Mouse (Mus musculus): ENCODE measurements around the gene Papolb. TPM values are rescaled to one million over a fixed set of nuclear protein-coding genes. Genes with fewer than 3 reads are reported as not detected.

Papolb gene
- polyA plus RNA-seq, 1 experiment, result not detected

GRCm38 (mm10) chr5:142546344-142546743 lies 16.5 kb upstream of the Papolb start:
- 65% methylated on average over 5 of the region's 5 CpGs for WGBS
- H3K36me3 ChIP-seq (ENCODE audit: control insufficient read depth, insufficient read depth, low read length), result no peaks in the 10 kb centered on the region
- DNase-seq (ENCODE audit: low read depth in 1 of 2, low spot score in 2 of 2), result no peak
- no peak overlapping the region for H3K27ac ChIP-seq (ENCODE audit: insufficient read depth, low read length)
- TF ChIP-seq CTCF (IDR thresholded peaks at IDR 0.05; ENCODE audit: extremely low read depth, insufficient read depth, insufficient read length, insufficient replicate concordance), result no peak
- peaks cover 4% of the 10 kb centered on the region; the same call in 1 of the 2 replicates for H3K4me1 ChIP-seq (ENCODE audit: control insufficient read depth, insufficient read depth, insufficient read length)
- no peak overlapping the region for H3K4me3 ChIP-seq (ENCODE audit: extremely low read depth, insufficient read depth, insufficient read length)
- H3K27me3 ChIP-seq (ENCODE audit: control insufficient read depth, insufficient read depth, low read length), result peaks cover 8% of the 10 kb centered on the region

- no peak overlapping the region for H3K27ac ChIP-seq (ENCODE audit: insufficient read depth, low read length)
- no peaks in the 10 kb centered on the region for H3K27me3 ChIP-seq (ENCODE audit: control insufficient read depth, insufficient read depth, low read length)
- TF ChIP-seq POLR2A (IDR thresholded peaks at IDR 0.05; ENCODE audit: low read depth, low read length) (no peak), CTCF (IDR thresholded peaks at IDR 0.05; ENCODE audit: extremely low read depth, insufficient read depth, insufficient read length, insufficient replicate concordance) (no peak)
- DNase-seq (ENCODE audit: low read depth in 1 of 2, low spot score in 2 of 2), result no peak
- H3K36me3 ChIP-seq (ENCODE audit: control insufficient read depth, insufficient read depth, low read length), result no peaks in the 10 kb centered on the region
- WGBS, result 66% methylated on average over 5 of the region's 5 CpGs
- H3K4me3 ChIP-seq (ENCODE audit: extremely low read depth, insufficient read depth, insufficient read length), result no peak overlapping the region
- no peaks in the 10 kb centered on the region for H3K4me1 ChIP-seq (ENCODE audit: control insufficient read depth, insufficient read depth, insufficient read length)
Measured at GRCm38 (mm10) chr5:142545014-142545795, 15.3 kb upstream of the Papolb start.

DNA sequence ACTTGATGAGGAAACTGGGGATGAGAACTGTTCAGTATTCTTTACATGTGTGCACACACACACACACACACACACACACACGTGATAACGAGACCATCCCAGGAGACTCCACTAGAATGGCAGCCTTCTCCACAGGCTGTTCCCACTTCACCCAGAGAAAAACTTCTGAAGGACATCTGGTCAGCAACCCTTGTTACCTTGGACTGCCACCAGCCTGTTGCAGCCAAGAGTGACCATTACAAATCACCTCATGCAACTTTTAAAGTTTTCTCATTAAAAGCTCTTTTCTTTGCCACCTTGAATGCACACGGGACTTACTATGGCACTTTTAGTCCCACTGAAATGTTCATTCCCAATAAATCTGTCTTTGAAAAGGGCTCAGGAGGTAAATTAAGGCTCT lies 7.4 kb upstream of the Papolb start:
- WGBS, result 82% methylated on average over 3 of the region's 3 CpGs
- no peak for DNase-seq (ENCODE audit: low read depth in 1 of 2, low spot score in 2 of 2)
- H3K27ac ChIP-seq (ENCODE audit: insufficient read depth, low read length), result no peak overlapping the region
- no peaks in the 10 kb centered on the region for H3K27me3 ChIP-seq (ENCODE audit: control insufficient read depth, insufficient read depth, low read length)
- no peaks in the 10 kb centered on the region for H3K36me3 ChIP-seq (ENCODE audit: control insufficient read depth, insufficient read depth, low read length)
- TF ChIP-seq POLR2A (IDR thresholded peaks at IDR 0.05; ENCODE audit: low read depth, low read length) (no peak), CTCF (IDR thresholded peaks at IDR 0.05; ENCODE audit: extremely low read depth, insufficient read depth, insufficient read length, insufficient replicate concordance) (no peak)
- no peak overlapping the region for H3K4me3 ChIP-seq (ENCODE audit: extremely low read depth, insufficient read depth, insufficient read length)
- H3K4me1 ChIP-seq (ENCODE audit: control insufficient read depth, insufficient read depth, insufficient read length), result no peaks in the 10 kb centered on the region

DNA sequence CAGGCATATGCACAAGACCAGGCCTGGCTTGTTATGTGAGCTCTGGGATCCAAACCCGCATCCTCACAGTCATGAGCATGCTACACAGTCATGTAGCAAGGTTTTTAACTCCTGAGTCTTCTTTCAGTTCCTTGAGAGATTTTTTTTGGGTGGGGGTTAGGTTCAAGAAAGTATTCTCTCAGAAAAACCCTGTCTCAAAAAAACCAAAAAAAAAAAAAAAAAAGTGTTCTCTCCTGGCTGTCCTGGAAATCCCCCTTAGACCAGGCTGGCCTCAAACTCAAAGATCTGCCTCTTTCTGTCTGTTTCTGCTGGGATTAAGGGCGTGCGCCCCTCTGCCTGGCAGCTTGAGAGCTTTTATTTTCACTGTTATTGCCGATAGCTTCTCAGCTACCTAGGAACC lies 5.5 kb upstream of the Papolb start:
- H3K4me1 ChIP-seq (ENCODE audit: control insufficient read depth, insufficient read depth, insufficient read length), result no peaks in the 10 kb centered on the region
- no peaks in the 10 kb centered on the region for H3K27me3 ChIP-seq (ENCODE audit: control insufficient read depth, insufficient read depth, low read length)
- no peak overlapping the region for H3K4me3 ChIP-seq (ENCODE audit: extremely low read depth, insufficient read depth, insufficient read length)
- H3K27ac ChIP-seq (ENCODE audit: insufficient read depth, low read length), result no peak overlapping the region
- 77% methylated on average over 4 of the region's 4 CpGs for WGBS
- no peak for TF ChIP-seq CTCF (IDR thresholded peaks at IDR 0.05; ENCODE audit: extremely low read depth, insufficient read depth, insufficient read length, insufficient replicate concordance)
- TF ChIP-seq POLR2A (IDR thresholded peaks at IDR 0.05; ENCODE audit: low read depth, low read length), result no peak
- no peak for DNase-seq (ENCODE audit: low read depth in 1 of 2, low spot score in 2 of 2)
- no peaks in the 10 kb centered on the region for H3K36me3 ChIP-seq (ENCODE audit: control insufficient read depth, insufficient read depth, low read length)

- peaks cover 3% of the 10 kb centered on the region; the same call in 1 of the 2 replicates for H3K27me3 ChIP-seq (ENCODE audit: control insufficient read depth, insufficient read depth, low read length)
- no peaks in the 10 kb centered on the region for H3K36me3 ChIP-seq (ENCODE audit: control insufficient read depth, insufficient read depth, low read length)
- no peak overlapping the region for H3K4me3 ChIP-seq (ENCODE audit: extremely low read depth, insufficient read depth, insufficient read length)
- H3K4me1 ChIP-seq (ENCODE audit: control insufficient read depth, insufficient read depth, insufficient read length), result no peaks in the 10 kb centered on the region
- no peak overlapping the region for H3K27ac ChIP-seq (ENCODE audit: insufficient read depth, low read length)
- WGBS, result 80% methylated on average over 8 of the region's 8 CpGs
- no peak for DNase-seq (ENCODE audit: low read depth in 1 of 2, low spot score in 2 of 2)
- no peak for TF ChIP-seq POLR2A (IDR thresholded peaks at IDR 0.05; ENCODE audit: low read depth, low read length)
- no peak for TF ChIP-seq CTCF (IDR thresholded peaks at IDR 0.05; ENCODE audit: extremely low read depth, insufficient read depth, insufficient read length, insufficient replicate concordance)
Measured at GRCm38 (mm10) chr5:142524711-142525464, 5.0 kb downstream of the Papolb start.

DNA sequence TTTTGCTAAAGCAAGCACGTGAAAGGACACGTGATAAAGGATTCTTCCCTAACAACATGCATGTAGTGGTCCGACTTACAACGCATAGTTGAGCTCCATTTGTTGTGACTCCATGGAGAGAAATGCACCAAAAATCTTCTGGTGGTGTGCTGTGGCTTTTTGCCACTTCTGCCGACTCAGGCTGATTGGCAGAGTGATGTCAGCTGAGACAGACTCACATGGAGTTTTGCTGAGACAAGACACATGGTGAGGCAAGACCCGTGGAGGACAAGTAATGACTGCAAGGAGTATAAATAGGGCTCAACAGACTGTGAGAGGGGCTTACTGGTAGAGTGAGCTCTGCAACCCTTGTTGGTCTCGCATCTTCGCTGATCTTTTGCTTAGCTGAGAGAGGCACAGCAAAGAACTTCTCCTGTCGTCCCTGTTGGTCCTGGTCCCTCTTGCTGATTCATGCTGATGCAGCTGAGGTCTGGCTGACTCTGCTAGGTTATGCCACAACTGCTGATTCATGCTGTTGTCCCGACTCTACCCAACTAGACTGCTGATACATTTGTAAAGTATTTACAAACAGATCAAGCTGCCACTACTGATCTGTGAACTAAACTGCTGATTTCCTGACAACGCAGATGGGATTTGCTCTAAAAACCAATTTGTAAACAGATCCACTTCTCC lies 8.5 kb downstream of the Papolb start:
- H3K27ac ChIP-seq (ENCODE audit: insufficient read depth, low read length), result no peak overlapping the region
- WGBS, result 73% methylated on average over 11 of the region's 11 CpGs

More for the DNA sequence above, 8.5 kb downstream of the Papolb start:
- Histone ChIP-seq H3K36me3 (ENCODE audit: control insufficient read depth, insufficient read depth, low read length) (no peaks in the 10 kb centered on the region), H3K4me3 (ENCODE audit: extremely low read depth, insufficient read depth, insufficient read length) (no peak overlapping the region), H3K27me3 (ENCODE audit: control insufficient read depth, insufficient read depth, low read length) (no peaks in the 10 kb centered on the region), H3K4me1 (ENCODE audit: control insufficient read depth, insufficient read depth, insufficient read length) (no peaks in the 10 kb centered on the region)
- no peak for DNase-seq (ENCODE audit: low read depth in 1 of 2, low spot score in 2 of 2)
- no peak for TF ChIP-seq POLR2A (IDR thresholded peaks at IDR 0.05; ENCODE audit: low read depth, low read length)
- no peak for TF ChIP-seq CTCF (IDR thresholded peaks at IDR 0.05; ENCODE audit: extremely low read depth, insufficient read depth, insufficient read length, insufficient replicate concordance)

Data from spleen, adult 2 months (tissue).